Mouse (Mus musculus) bone marrow, adult 2 months (tissue): ENCODE data around the gene Trim41.

Experiments
- CTCF ChIP-seq: fragments of 200-500 bp; IDR thresholded peaks from 2 replicates; pipeline ENCODE4 v1.5.1; 2011; ENCODE audit warnings: low read length, control low read depth; ENCODE audit not compliant: control insufficient read depth, insufficient read depth
- POLR2A ChIP-seq: fragments of 200-500 bp; IDR thresholded peaks from 2 replicates; pipeline ENCODE4 v1.6.1; 2011; ENCODE audit warnings: low read depth, mild to moderate bottlenecking, control low read depth, low read length, borderline replicate concordance; ENCODE audit not compliant: control insufficient read depth

- TF ChIP-seq POLR2A (no peak), CTCF (no peak)
Observed at GRCm38 (mm10) chr11:48863808-48864207, 46.7 kb upstream of the Trim41 start.
